ENCODE assay signal across 13 mouse cellular contexts in the genomic region with DNA sequence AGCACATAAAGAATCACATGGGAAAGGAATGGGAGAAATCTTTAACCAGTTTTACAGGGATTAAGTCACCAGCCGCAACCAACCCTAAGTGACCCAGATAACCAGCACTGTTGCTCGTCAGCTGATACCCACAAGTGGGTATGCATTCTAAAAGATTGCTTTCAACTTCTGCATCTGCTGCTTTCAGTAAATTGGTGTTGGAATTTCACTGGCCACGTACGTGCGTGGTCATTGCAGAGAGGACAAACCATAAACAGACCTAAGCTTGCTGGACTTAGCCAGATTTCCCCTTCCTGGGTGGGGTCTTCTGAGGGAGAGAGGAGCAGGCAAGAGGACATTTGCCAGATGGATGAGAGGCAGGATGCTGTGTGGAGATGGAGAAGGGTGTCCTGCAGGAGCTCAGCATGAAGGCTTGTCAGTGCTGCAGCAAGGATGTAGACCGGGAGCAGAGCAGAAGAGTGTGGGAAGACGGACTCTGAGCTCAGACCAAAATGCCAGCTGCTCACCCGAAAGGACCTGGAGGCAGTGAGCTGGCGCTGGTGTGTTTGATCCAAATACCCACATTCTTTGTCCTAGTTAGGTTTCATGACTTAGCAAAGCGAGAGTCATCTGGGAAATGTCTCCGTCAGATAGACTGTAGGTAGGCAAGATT. TPM values are rescaled to one million over a fixed set of nuclear protein-coding genes. Genes with fewer than 3 reads are reported as not detected.
DNase-seq lines count a peak whose midpoint lies in the region; TF ChIP-seq lines count a peak whose summit lies in the region.
"Had no signal": no experiment of that assay in that cellular context is flagged by ENCODE, and none has a peak within 500 bp of the region (broad histone marks: within the 10 kb centered on the region; RNA-seq: fewer than 3 reads in every experiment).

No protein-coding gene starts in this region.

- intact Hi-C loops in left cerebral cortex, adult 2 months (cut with DNase I), result no loop called here

- no peak for TF ChIP-seq CTCF in left cerebral cortex, adult 2 months (IDR thresholded peaks at IDR 0.05)

- peak; percentile 25 to 29 for DNase-seq in cerebellum, adult 18-20 months
- DNase-seq in cerebellum, postnatal 4 days (ENCODE audit: low spot score in 2 of 2), result no peak
- DNase-seq in left cerebral cortex, adult 2 months (ENCODE audit: extremely low spot score in 1 of 2, low spot score in 2 of 2), result peak in 1 of 2 experiments; percentile 53
- no peak for DNase-seq in left cerebral cortex, adult 11 months (ENCODE audit: low spot score)
- DNase-seq in right cerebral cortex, adult 18-20 months, result peak; percentile 71
- no peak for DNase-seq in right cerebral cortex, postnatal 4 days
- peak; percentile 72 for DNase-seq in telencephalon, adult 2 months (ENCODE audit: low read depth, low spot score)
- no peak for DNase-seq in retina, embryonic 14.5 days (ENCODE audit: low spot score)
- DNase-seq: adrenal gland, adult 8-10 months had no signal

- peak overlapping the region; percentile 71 for H3K27ac ChIP-seq in left cerebral cortex, adult 2 months
- H3K27ac ChIP-seq: forebrain, embryonic 12.5 days; kidney, postnatal 0 days; liver, embryonic 14.5 days; midbrain, embryonic 12.5 days had no signal

- no peak overlapping the region for H3K4me3 ChIP-seq in left cerebral cortex, adult 2 months
- H3K4me3 ChIP-seq: forebrain, embryonic 12.5 days; midbrain, embryonic 12.5 days had no signal

RNA-seq across cellular contexts. Expression of a gene that starts 34.0 kb away (rescaled TPM):
- 10 to 100 TPM; 24.5 to 24.7 TPM for total RNA-seq in left cerebral cortex, adult 2 months (2021)

Comparison
In these comparisons a context has a peak if more than half of its experiments do, and no peak if none do; other contexts are left out.
1. DNase-seq: peak in cerebellum, adult 18-20 months (2 of 2), right cerebral cortex, adult 18-20 months (single experiment) and telencephalon, adult 2 months (single experiment); none in cerebellum, postnatal 4 days (0 of 2), left cerebral cortex, adult 11 months (single experiment), right cerebral cortex, postnatal 4 days (single experiment) and retina, embryonic 14.5 days (single experiment).